Comparison of ENCODE assay signal across 19 mouse cellular contexts in the genomic region with DNA sequence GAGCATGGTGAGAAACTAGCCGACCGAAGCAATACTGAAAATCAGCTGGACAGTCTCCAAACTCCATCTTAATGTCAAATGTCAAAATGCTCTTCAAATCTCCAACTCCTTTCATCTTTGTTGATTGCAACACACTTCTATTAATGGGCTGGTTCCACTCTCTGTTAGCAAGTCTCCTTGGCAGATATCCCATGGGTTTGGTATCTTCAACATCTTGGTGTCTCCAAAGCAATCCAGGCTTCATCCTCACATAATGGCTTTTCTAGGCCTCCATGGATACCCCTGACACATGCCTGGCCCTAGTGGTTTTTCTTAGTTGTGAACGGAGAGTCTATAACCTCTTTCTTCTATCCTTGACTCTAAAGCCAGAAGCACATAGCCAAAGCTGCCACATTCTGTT.
"Had no signal": no experiment of that assay in that cellular context is flagged by ENCODE, and none has a peak within 500 bp of the region (broad histone marks: within the 10 kb centered on the region; RNA-seq: fewer than 3 reads in every experiment).

No protein-coding gene starts in this region.

- ATAC-seq: liver, embryonic 12.5 days; midbrain, embryonic 16.5 days had no signal

- H3K36me3 ChIP-seq: limb, embryonic 15.5 days; liver, embryonic 12.5 days; midbrain, embryonic 10.5 days; neural tube, embryonic 13.5 days; neural tube, embryonic 15.5 days had no signal

- H3K9me3 ChIP-seq: limb, embryonic 15.5 days; liver, embryonic 12.5 days; midbrain, embryonic 10.5 days; neural tube, embryonic 13.5 days; neural tube, embryonic 15.5 days had no signal

- H3K4me1 ChIP-seq: limb, embryonic 15.5 days; liver, embryonic 12.5 days; midbrain, embryonic 10.5 days; neural tube, embryonic 15.5 days had no signal

- H3K4me3 ChIP-seq: limb, embryonic 15.5 days; liver, embryonic 12.5 days; midbrain, embryonic 10.5 days; myocyte; neural tube, embryonic 13.5 days; neural tube, embryonic 15.5 days had no signal

- H3K9ac ChIP-seq: limb, embryonic 15.5 days; liver, embryonic 12.5 days; liver, embryonic 14.5 days; neural tube, embryonic 13.5 days; neural tube, embryonic 15.5 days had no signal

- H3K27ac ChIP-seq: limb, embryonic 15.5 days; liver, embryonic 12.5 days; liver, embryonic 14.5 days; midbrain, embryonic 10.5 days; neural tube, embryonic 13.5 days; neural tube, embryonic 15.5 days had no signal

- H3K4me2 ChIP-seq: limb, embryonic 15.5 days; liver, embryonic 12.5 days; neural tube, embryonic 13.5 days; neural tube, embryonic 15.5 days had no signal

- DNase-seq: lung, adult 18-20 months; lung, postnatal 4 days; midbrain, embryonic 14.5 days; retina, postnatal 1 day; right cerebral cortex, adult 18-20 months; right cerebral cortex, postnatal 25 days; right cerebral cortex, postnatal 4 days; spleen, adult 18-20 months; thymus, adult 18-20 months; thymus, postnatal 14 days; thymus, postnatal 36 days had no signal

- H3K27me3 ChIP-seq: limb, embryonic 15.5 days; liver, embryonic 12.5 days; neural tube, embryonic 13.5 days; neural tube, embryonic 15.5 days had no signal
